Mouse (Mus musculus) embryo, embryonic 10 days (tissue): ENCODE measurements around the gene Gm3020.
"Not testable (repeated sequence)": the region's sequence is repeated elsewhere in the genome, so short reads cannot be mapped to it uniquely, and the experiment has no call there.

Experiments
- DNase-seq: peaks from one replicate; pipeline ENCODE4 v3.0.0-alpha.2; 2015; ENCODE audit warnings: low spot score

The Gm3020 gene

DNA sequence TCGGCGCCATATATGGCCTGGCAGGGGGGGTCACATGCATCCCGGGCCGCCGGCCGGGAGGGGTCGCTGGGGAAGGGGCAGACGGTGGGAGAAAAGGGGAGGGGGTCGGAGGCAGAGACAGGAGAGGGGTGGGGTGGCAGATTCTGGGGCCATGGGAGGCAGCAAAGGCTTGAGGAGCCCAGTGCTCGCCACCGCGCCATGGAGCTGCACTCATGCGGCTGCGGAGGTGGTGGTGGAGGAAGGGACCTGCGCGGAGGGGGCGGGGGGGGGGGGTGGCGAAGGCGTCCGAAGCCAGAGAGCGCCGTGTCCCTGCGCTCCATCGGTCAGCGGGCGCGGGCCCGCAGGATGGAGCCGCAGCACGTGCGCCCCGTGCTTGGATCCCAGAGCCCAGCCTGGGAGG, at the start of gene Gm3020:
Gene Gm3020 (plus strand): TSS at position 301 of the 400 bp plus-strand sequence.
- not testable (repeated sequence) for DNase-seq

DNA sequence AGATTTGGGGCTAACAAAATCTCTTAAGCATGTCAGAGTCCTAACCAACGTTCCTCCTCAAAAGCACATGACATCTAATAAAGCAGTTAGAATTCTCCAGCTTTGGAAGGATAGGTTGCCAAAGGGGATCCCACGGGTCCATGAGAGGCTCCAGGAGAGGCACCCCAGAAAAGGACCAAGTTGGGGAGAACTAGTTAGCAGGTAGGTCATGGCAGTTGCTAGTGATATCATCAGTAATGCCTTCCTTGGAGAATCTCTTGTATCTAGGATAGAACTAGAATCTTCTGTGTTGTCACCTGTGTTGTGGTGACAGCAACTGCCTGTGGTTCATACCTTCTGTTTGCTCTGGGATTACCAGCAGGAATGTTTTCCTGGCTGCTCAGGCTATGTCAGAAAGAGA, 17.6 kb upstream of the Gm3020 start, which contains the start of gene Gm3012:
Gene Gm3012 (plus strand): TSS at position 301 of the 400 bp plus-strand sequence.
- not testable (repeated sequence) for DNase-seq

- not testable (repeated sequence) for DNase-seq
These were observed 36.7 kb downstream of the Gm3020 start, which contains the start of gene Gm3043 for GRCm38 (mm10) chr14:3688483-3688882. Gene Gm3043, plus strand, starts transcription at chr14:3688783.
